21 mouse cellular contexts compared by ENCODE assay signal in genomic region chr12:76087025-76087424, GRCm38 (mm10).
A peak's percentile ranks its signal among the peaks of the same experiment; 100 is the strongest.
DNase-seq lines count a peak whose midpoint lies in the region; ATAC-seq and TF ChIP-seq lines count a peak whose summit lies in the region.
"Had no signal": no experiment of that assay in that cellular context is flagged by ENCODE, and none has a peak within 500 bp of the region (broad histone marks: within the 10 kb centered on the region; RNA-seq: fewer than 3 reads in every experiment).

No protein-coding gene starts in this region.

- H3K36me3 ChIP-seq in heart, adult 2 months (ENCODE audit: control insufficient read depth, insufficient read depth, low read length) = no peaks in the 10 kb centered on the region
- H3K36me3 ChIP-seq: G1E; stomach, embryonic 15.5 days had no signal

- no peak for TF ChIP-seq POLR2A in heart, adult 2 months (IDR thresholded peaks at IDR 0.05; ENCODE audit: insufficient read depth, low read depth, low read length)

- H3K79me2 ChIP-seq in heart, adult 2 months (replicated peaks; ENCODE audit: control insufficient read depth, insufficient read depth, low read length) = no peaks in the 10 kb centered on the region

- TF ChIP-seq CTCF in heart, adult 2 months (IDR thresholded peaks at IDR 0.05) = no peak

- peak; percentile 65 for DNase-seq in heart, adult 11 months
- no peak for DNase-seq in heart, adult 2 months
- DNase-seq in B cell, adult 2 months = peak; percentile 41 to 44
- no peak for DNase-seq in left cerebral cortex, postnatal 14 days (ENCODE audit: low spot score in 2 of 2)
- DNase-seq in yolk sac, embryonic 10.5 days (ENCODE audit: low spot score) = no peak
- DNase-seq in left cerebral cortex, postnatal 36 days (ENCODE audit: low spot score in 2 of 2) = no peak
- DNase-seq: adrenal gland, adult 8-10 months; cerebellum, adult 11-12 months; cerebellum, postnatal 25 days; forebrain, postnatal 0 days; heart, adult 18-20 months; liver, postnatal 0 days; lung, postnatal 14 days; right cerebral cortex, postnatal 25 days had no signal

- WGBS in heart, adult 2 months = 82% methylated on average over 13 of the region's 13 CpGs

- ATAC-seq in activated CD4-positive, CD25-positive, alpha-beta regulatory T cell, adult 4 months = peak; percentile 86
- ATAC-seq in neutrophil, adult 5-6 weeks (ENCODE audit: extremely low read depth, insufficient number of reproducible peaks, low FRiP score, poor library complexity, severe bottlenecking) = peak; percentile 62; the same call in 1 of the 2 replicates
- ATAC-seq: forebrain, postnatal 0 days; liver, postnatal 0 days had no signal

- TF ChIP-seq EP300 in heart, adult 2 months (IDR thresholded peaks at IDR 0.05; ENCODE audit: insufficient read depth, low read depth, low read length) = no peak

- no peaks in the 10 kb centered on the region for H3K4me1 ChIP-seq in heart, adult 2 months (ENCODE audit: control insufficient read depth, insufficient read depth, low read length)
- H3K4me1 ChIP-seq: stomach, embryonic 15.5 days had no signal

- H3K4me3 ChIP-seq in heart, adult 2 months = no peak overlapping the region
- H3K4me3 ChIP-seq: heart, embryonic 15.5 days; limb, embryonic 15.5 days; neural tube, embryonic 12.5 days; stomach, embryonic 15.5 days had no signal

- intact Hi-C loops in heart, adult 2 months (cut with DNase I) = no loop called here
- intact Hi-C loops in left cerebral cortex, postnatal 14 days (cut with DNase I) = no loop called here
- intact Hi-C loops in left cerebral cortex, postnatal 36 days (cut with DNase I) = no loop called here

- H3K27ac ChIP-seq in heart, adult 2 months = no peak overlapping the region
- H3K27ac ChIP-seq: heart, embryonic 15.5 days; limb, embryonic 15.5 days; neural tube, embryonic 12.5 days; stomach, embryonic 15.5 days had no signal

- H3K27me3 ChIP-seq in heart, adult 2 months (ENCODE audit: control insufficient read depth, insufficient read depth, low read length) = no peaks in the 10 kb centered on the region
- H3K27me3 ChIP-seq: heart, embryonic 15.5 days; limb, embryonic 15.5 days; neural tube, embryonic 12.5 days; stomach, embryonic 15.5 days had no signal

- no peak overlapping the region for H3K9ac ChIP-seq in heart, adult 2 months (ENCODE audit: low read depth, low read length)
- H3K9ac ChIP-seq: forebrain, postnatal 0 days; heart, embryonic 15.5 days; limb, embryonic 15.5 days; liver, postnatal 0 days; neural tube, embryonic 12.5 days; stomach, embryonic 15.5 days had no signal

Comparison
In these comparisons a context has a peak if more than half of its experiments do, and no peak if none do; other contexts are left out.
1. DNase-seq: peak in heart, adult 11 months (single experiment) and B cell, adult 2 months (2 of 2); none in heart, adult 2 months (0 of 2), left cerebral cortex, postnatal 14 days (0 of 2), yolk sac, embryonic 10.5 days (single experiment) and left cerebral cortex, postnatal 36 days (0 of 2).